Mouse (Mus musculus): ENCODE measurements around the gene Hnrnpa0. TPM values are rescaled to one million over a fixed set of nuclear protein-coding genes. Genes with fewer than 3 reads are reported as not detected.

The Hnrnpa0 gene
- 83.3 TPM for polyA plus RNA-seq (2015; fragmentation: Illumina TruSeq; extraction: RNeasy Lipid Tissue Mini Kit (QIAGEN cat#74804); ENCODE audit: insufficient read depth, low replicate concordance)

GRCm38 (mm10) chr13:58128396-58128767 is at the start of gene Hnrnpa0:
Gene Hnrnpa0, minus strand, starts transcription at chr13:58128556.

GRCm38 (mm10) chr13:58157447-58158098 is 29.2 kb upstream of the Hnrnpa0 start, which contains the start of gene Idnk:
Gene Idnk, plus strand, starts transcription at chr13:58157649.

GRCm38 (mm10) chr13:58113061-58113900 is 15.1 kb downstream of the Hnrnpa0 start, which contains the start of gene Klhl3:
Gene Klhl3, minus strand, starts transcription at chr13:58113592.

Other genes starting within 250 kb of the Hnrnpa0 start
- not detected for gene Spock1, start 220.2 kb downstream of the Hnrnpa0 start, polyA plus RNA-seq (2015; fragmentation: Illumina TruSeq; extraction: RNeasy Lipid Tissue Mini Kit (QIAGEN cat#74804); ENCODE audit: insufficient read depth, low replicate concordance)
- gene Klhl3, start 15.0 kb downstream of the Hnrnpa0 start, polyA plus RNA-seq (2015; fragmentation: Illumina TruSeq; extraction: RNeasy Lipid Tissue Mini Kit (QIAGEN cat#74804); ENCODE audit: insufficient read depth, low replicate concordance), result 1.5 TPM
- gene Idnk, start 29.1 kb upstream of the Hnrnpa0 start, polyA plus RNA-seq (2015; fragmentation: Illumina TruSeq; extraction: RNeasy Lipid Tissue Mini Kit (QIAGEN cat#74804); ENCODE audit: insufficient read depth, low replicate concordance), result 93.2 TPM
- 98.1 TPM for gene Ubqln1, start 87.1 kb upstream of the Hnrnpa0 start, polyA plus RNA-seq (2015; fragmentation: Illumina TruSeq; extraction: RNeasy Lipid Tissue Mini Kit (QIAGEN cat#74804); ENCODE audit: insufficient read depth, low replicate concordance)
- 16.6 TPM for gene Gkap1, start 147.1 kb upstream of the Hnrnpa0 start, polyA plus RNA-seq (2015; fragmentation: Illumina TruSeq; extraction: RNeasy Lipid Tissue Mini Kit (QIAGEN cat#74804); ENCODE audit: insufficient read depth, low replicate concordance)
- gene Kif27, start 230.6 kb upstream of the Hnrnpa0 start, polyA plus RNA-seq (2015; fragmentation: Illumina TruSeq; extraction: RNeasy Lipid Tissue Mini Kit (QIAGEN cat#74804); ENCODE audit: insufficient read depth, low replicate concordance), result 0.18 TPM